Mouse (Mus musculus) CH12.LX (cell line): ENCODE measurements around the gene Tshb. TPM values are rescaled to one million over a fixed set of nuclear protein-coding genes. Genes with fewer than 3 reads are reported as not detected.
A peak's percentile ranks its signal among the peaks of the same experiment; 100 is the strongest.

Experiments used
- DNase-seq: peaks from one replicate; pipeline ENCODE4 v3.0.0-alpha.2; 2013; ENCODE audit errors: extremely low read depth
- H3K27ac ChIP-seq: 2 replicates; pipeline ENCODE4 v1.5.1; 2012; ENCODE audit warnings: low read depth, mild to moderate bottlenecking, control low read depth, moderate library complexity; ENCODE audit not compliant: insufficient read depth
- H3K27me3 ChIP-seq: replicated peaks from 2 replicates; pipeline ENCODE3; 2012; ENCODE audit warnings: inconsistent platforms
- H3K36me3 ChIP-seq, 2 experiments: replicated peaks in 1 of 2; 2 replicates each; pipeline versions ENCODE3 to v1.6.1; 2012; ENCODE audit warnings: inconsistent platforms in 1 of 2, low read length in 1 of 2, mild to moderate bottlenecking in 1 of 2, mixed read lengths in 1 of 2, moderate library complexity in 1 of 2; ENCODE audit not compliant: control insufficient read depth in 1 of 2, insufficient read depth in 1 of 2
- H3K4me1 ChIP-seq, 2 experiments: 2 replicates each; pipeline ENCODE4 v1.6.1; 2012; ENCODE audit warnings: inconsistent platforms in 1 of 2, moderate library complexity in 1 of 2; ENCODE audit not compliant: insufficient read depth in 2 of 2, control insufficient read depth in 1 of 2
- H3K4me2 ChIP-seq: 2 replicates; pipeline ENCODE4 v1.6.1; 2012; ENCODE audit warnings: low read depth, mild to moderate bottlenecking, control low read depth; ENCODE audit not compliant: poor library complexity, insufficient read depth, severe bottlenecking
- H3K4me3 ChIP-seq, 3 experiments: fragments of 150-350 bp in 1 of 3; sonication (generic) in 1 of 3; replicated peaks in 1 of 3; 2 replicates each; pipeline versions ENCODE3 to v1.5.1; 2011 to 2012; ENCODE audit warnings: low read depth in 2 of 3, low read length in 2 of 3, mild to moderate bottlenecking in 2 of 3, moderate library complexity in 2 of 3, control low read depth in 1 of 3, improper control_type of control experiment in 1 of 3, inconsistent platforms in 1 of 3, mixed read lengths in 1 of 3; ENCODE audit not compliant: poor library complexity in 1 of 3
- H3K79me2 ChIP-seq: replicated peaks from 2 replicates; pipeline ENCODE4 v1.6.1; 2012; ENCODE audit warnings: mild to moderate bottlenecking, moderate library complexity; ENCODE audit not compliant: control insufficient read depth, poor library complexity, insufficient read depth, severe bottlenecking; ENCODE audit errors: extremely low read depth
- H3K9ac ChIP-seq: 2 replicates; pipeline ENCODE4 v1.6.1; 2012; ENCODE audit warnings: low read depth, mild to moderate bottlenecking, control low read depth, moderate library complexity; ENCODE audit not compliant: insufficient read depth
- H3K9me3 ChIP-seq: replicated peaks from 2 replicates; pipeline ENCODE3; 2012; ENCODE audit warnings: low read length, inconsistent platforms, mixed read lengths
- BHLHE40 ChIP-seq: IDR thresholded peaks from 2 replicates; pipeline ENCODE4 v1.6.1; 2011; ENCODE audit warnings: mild to moderate bottlenecking, low read depth, low read length, improper control_type of control experiment
- CHD2 ChIP-seq: IDR thresholded peaks from 2 replicates; pipeline ENCODE4 v1.6.1; 2011; ENCODE audit warnings: low read length, improper control_type of control experiment
- CTCF ChIP-seq, 2 experiments: IDR thresholded peaks in 1 of 2; conservative IDR thresholded peaks in 1 of 2; 2 replicates each; pipeline ENCODE4 v1.5.1; 2011 to 2012; ENCODE audit warnings: low read depth in 2 of 2, low read length in 2 of 2, improper control_type of control experiment in 1 of 2, inconsistent platforms in 1 of 2, mild to moderate bottlenecking in 1 of 2, moderate library complexity in 1 of 2
- E2F4 ChIP-seq: IDR thresholded peaks from 2 replicates; pipeline ENCODE4 v1.6.1; 2011; ENCODE audit warnings: low read depth, low read length, improper control_type of control experiment; ENCODE audit not compliant: insufficient replicate concordance
- EP300 ChIP-seq: IDR thresholded peaks from 2 replicates; pipeline ENCODE4 v1.6.1; 2011; ENCODE audit warnings: low read length, improper control_type of control experiment
- HCFC1 ChIP-seq: IDR thresholded peaks from 2 replicates; pipeline ENCODE4 v1.6.1; 2012; ENCODE audit warnings: low read depth, mild to moderate bottlenecking, inconsistent platforms, low read length, improper control_type of control experiment
- JUN ChIP-seq: IDR thresholded peaks from 2 replicates; pipeline ENCODE4 v1.6.1; 2011; ENCODE audit warnings: low read depth, mild to moderate bottlenecking, low read length, improper control_type of control experiment, moderate library complexity; ENCODE audit not compliant: insufficient read depth
- JUND ChIP-seq: conservative IDR thresholded peaks from 2 replicates; pipeline ENCODE4 v1.6.1; 2011; ENCODE audit warnings: low read depth, low read length, improper control_type of control experiment
- KAT2A ChIP-seq: IDR thresholded peaks from 2 replicates; pipeline ENCODE4 v1.6.1; 2012; ENCODE audit warnings: low read length, improper control_type of control experiment, inconsistent platforms; ENCODE audit not compliant: insufficient replicate concordance
- MAFK ChIP-seq: IDR thresholded peaks from 2 replicates; pipeline ENCODE4 v1.6.1; 2011; ENCODE audit warnings: low read length, improper control_type of control experiment; ENCODE audit not compliant: insufficient replicate concordance
- MAX ChIP-seq: IDR thresholded peaks from 2 replicates; pipeline ENCODE4 v1.6.1; 2011; ENCODE audit warnings: low read length, improper control_type of control experiment
- MAZ ChIP-seq: IDR thresholded peaks from 2 replicates; pipeline ENCODE4 v1.6.1; 2012; ENCODE audit warnings: low read depth, mild to moderate bottlenecking, inconsistent platforms, low read length, improper control_type of control experiment, moderate library complexity
- MEF2A ChIP-seq: IDR thresholded peaks from 2 replicates; pipeline ENCODE4 v1.6.1; 2014; ENCODE audit warnings: low read depth, mild to moderate bottlenecking, inconsistent platforms, low read length, improper control_type of control experiment, borderline replicate concordance
- MXI1 ChIP-seq: IDR thresholded peaks from 2 replicates; pipeline ENCODE4 v1.6.1; 2011; ENCODE audit warnings: mild to moderate bottlenecking, low read depth, low read length, improper control_type of control experiment
- MYC ChIP-seq: IDR thresholded peaks from 2 replicates; pipeline ENCODE4 v1.6.1; 2011; ENCODE audit warnings: low read depth, mild to moderate bottlenecking, improper control_type of control experiment, low read length
- NELFE ChIP-seq: IDR thresholded peaks from 2 replicates; pipeline ENCODE4 v1.6.1; 2011; ENCODE audit warnings: low read depth, low read length, improper control_type of control experiment
- NRF1 ChIP-seq: IDR thresholded peaks from 2 replicates; pipeline ENCODE4 v1.6.1; 2014; ENCODE audit warnings: low read depth, mild to moderate bottlenecking, inconsistent platforms, low read length, improper control_type of control experiment, moderate library complexity
- PAX5 ChIP-seq: IDR thresholded peaks from 2 replicates; pipeline ENCODE4 v1.6.1; 2012; ENCODE audit warnings: low read length, inconsistent platforms, mixed read lengths
- POLR2A ChIP-seq: IDR thresholded peaks from 2 replicates; pipeline ENCODE4 v1.6.1; 2011; ENCODE audit warnings: low read depth, mild to moderate bottlenecking, improper control_type of control experiment, low read length
- POLR2AphosphoS2 ChIP-seq: IDR thresholded peaks from 2 replicates; pipeline ENCODE4 v1.6.1; 2011; ENCODE audit warnings: low read depth, low read length, improper control_type of control experiment
- RAD21 ChIP-seq: IDR thresholded peaks from 2 replicates; pipeline ENCODE4 v1.6.1; 2011; ENCODE audit warnings: low read depth, mild to moderate bottlenecking, low read length, improper control_type of control experiment, moderate library complexity
- RCOR1 ChIP-seq: conservative IDR thresholded peaks from 2 replicates; pipeline ENCODE4 v1.6.1; 2012; ENCODE audit warnings: low read depth, mild to moderate bottlenecking, inconsistent platforms, low read length, improper control_type of control experiment
- SMC3 ChIP-seq: IDR thresholded peaks from 2 replicates; pipeline ENCODE4 v1.6.1; 2011; ENCODE audit warnings: low read depth, low read length, improper control_type of control experiment
- TBP ChIP-seq: conservative IDR thresholded peaks from 2 replicates; pipeline ENCODE4 v1.6.1; 2011; ENCODE audit warnings: low read depth, low read length, improper control_type of control experiment
- TCF12 ChIP-seq: IDR thresholded peaks from 2 replicates; pipeline ENCODE4 v1.6.1; 2014; ENCODE audit warnings: low read depth, mild to moderate bottlenecking, inconsistent platforms, low read length, improper control_type of control experiment
- UBTF ChIP-seq: IDR thresholded peaks from 2 replicates; pipeline ENCODE4 v1.6.1; 2012; ENCODE audit warnings: low read depth, mild to moderate bottlenecking, inconsistent platforms, low read length, improper control_type of control experiment, moderate library complexity
- USF2 ChIP-seq: conservative IDR thresholded peaks from 2 replicates; pipeline ENCODE4 v1.6.1; 2011; ENCODE audit warnings: low read depth, low read length, improper control_type of control experiment
- ZC3H11A ChIP-seq: IDR thresholded peaks from 2 replicates; pipeline ENCODE4 v1.6.1; 2012; ENCODE audit warnings: low read depth, mild to moderate bottlenecking, inconsistent platforms, low read length, improper control_type of control experiment
- ZKSCAN1 ChIP-seq: IDR thresholded peaks from 2 replicates; pipeline ENCODE4 v1.6.1; 2012; ENCODE audit warnings: low read depth, inconsistent platforms, low read length, improper control_type of control experiment, borderline replicate concordance
- ZMIZ1 ChIP-seq: IDR thresholded peaks from 2 replicates; pipeline ENCODE4 v1.6.1; 2012; ENCODE audit warnings: low read depth, mild to moderate bottlenecking, inconsistent platforms, low read length, improper control_type of control experiment
- ZNF384 ChIP-seq: IDR thresholded peaks from 2 replicates; pipeline ENCODE4 v1.6.1; 2012; ENCODE audit warnings: low read depth, low read length, improper control_type of control experiment, inconsistent platforms
- dilution Hi-C: fragments of 300-500 bp; cut with MboI; formaldehyde crosslinking; loops from 2 replicates; pipeline ENCODE4 v1.14.3; 2020; ENCODE audit warnings: low sequenced_read_pairs; ENCODE audit not compliant: extremely low pct_unique_long_range_greater_than_20kb, extremely low pct_ligation_motif_present
- in situ Hi-C: fragments of 300-500 bp; cut with MboI; formaldehyde crosslinking; loops from 3 replicates; pipeline ENCODE4 v1.14.3; 2019; ENCODE audit warnings: low sequenced_read_pairs, low pct_ligation_motif_present, low pct_unique_long_range_greater_than_20kb, mixed read lengths
- polyA plus RNA-seq: library from polyadenylated mRNA; unstranded; fragments of >175 nt; gene quantifications from 2 replicates; pipeline ENCODE4 v1.2.1, GENCODE M21; 2012; ENCODE audit warnings: low read depth; ENCODE audit not compliant: insufficient read length
- total RNA-seq, 2 experiments: library from RNA; depleted of rRNA; stranded (reverse); fragments of 300-350 nt in 1 of 2; fragments of >200 nt in 1 of 2; gene quantifications; 2 replicates each; pipeline ENCODE4 v1.2.3; 2012 to 2014

The Tshb gene
- not detected in 2 replicates for total RNA-seq (2012; rRNA removed)
- total RNA-seq (2014; rRNA removed), result not detected in 2 replicates
- 0.19 TPM in 1 of 2 replicates, not detected in the other for polyA plus RNA-seq

GRCm38 (mm10) chr3:102782618-102783017, at the start of gene Tshb:
Gene Tshb, minus strand, starts transcription at chr3:102782718.
- no peaks in the 10 kb centered on the region for H3K36me3 ChIP-seq
- in situ Hi-C loops, result no loop called here
- TF ChIP-seq MAFK, result no peak
- TF ChIP-seq RAD21, result no peak
- no peak for TF ChIP-seq BHLHE40
- no peak for TF ChIP-seq HCFC1
- no peak for TF ChIP-seq E2F4
- TF ChIP-seq USF2, result no peak
- no peak for TF ChIP-seq ZKSCAN1
- no peak for TF ChIP-seq PAX5
- no peak for TF ChIP-seq MAZ
- no peak for TF ChIP-seq CHD2
- TF ChIP-seq TBP, result no peak
- no peak for TF ChIP-seq EP300
- no peak for TF ChIP-seq JUN
- no peak for TF ChIP-seq TCF12
- no peak for TF ChIP-seq JUND
- TF ChIP-seq CTCF (conservative IDR thresholded peaks at IDR 0.05 in 1 of 2, IDR thresholded peaks at IDR 0.05 in 1 of 2; ENCODE audit: low read depth in 2 of 2, low read length in 2 of 2), result no peak
- DNase-seq, result no peak
- no peak within 1 kb of the TSS for H3K4me3 ChIP-seq
- peaks cover 3 to 9% of the 10 kb centered on the region in 2 experiments; a peak in 3 of 4 replicates for H3K4me1 ChIP-seq
- H3K9ac ChIP-seq, result no peak within 1 kb of the TSS
- no peak within 1 kb of the TSS for H3K27ac ChIP-seq
- H3K4me2 ChIP-seq, result no peak within 1 kb of the TSS
- H3K9me3 ChIP-seq, result no peaks in the 10 kb centered on the region
- no peaks in the 10 kb centered on the region for H3K79me2 ChIP-seq
- dilution Hi-C loops, result no loop called here
- H3K27me3 ChIP-seq, result no peaks in the 10 kb centered on the region

GRCm38 (mm10) chr3:102803937-102804336, 21.4 kb upstream of the Tshb start:
- no peaks in the 10 kb centered on the region for H3K79me2 ChIP-seq
- TF ChIP-seq MAFK, result no peak
- TF ChIP-seq ZNF384, result no peak
- TF ChIP-seq RAD21, result peak; percentile 80
- no peak for TF ChIP-seq HCFC1
- TF ChIP-seq SMC3, result peak; percentile 89
- TF ChIP-seq CTCF (conservative IDR thresholded peaks at IDR 0.05 in 1 of 2, IDR thresholded peaks at IDR 0.05 in 1 of 2; ENCODE audit: low read depth in 2 of 2, low read length in 2 of 2), result peak; percentile 35 to 88; a peak in 3 of 4 replicates
- no peak for TF ChIP-seq MYC
- no peak for TF ChIP-seq MEF2A
- no peak for TF ChIP-seq TBP
- TF ChIP-seq JUN, result no peak
- TF ChIP-seq PAX5, result no peak
- no peak for TF ChIP-seq MAX
- TF ChIP-seq NRF1, result no peak
- no peak for TF ChIP-seq KAT2A
- TF ChIP-seq ZMIZ1, result no peak
- no peak for TF ChIP-seq MXI1
- no peak for TF ChIP-seq ZKSCAN1
- TF ChIP-seq EP300, result no peak
- no peak for TF ChIP-seq RCOR1
- TF ChIP-seq JUND, result peak; percentile 76; the same call in 1 of the 2 replicates
- TF ChIP-seq CHD2, result no peak
- peak; percentile 80 for TF ChIP-seq ZC3H11A
- TF ChIP-seq POLR2A, result no peak
- TF ChIP-seq NELFE, result no peak
- TF ChIP-seq UBTF, result no peak
- no peak for TF ChIP-seq MAZ
- no peak for TF ChIP-seq POLR2AphosphoS2
- peak; percentile 79 for DNase-seq
- H3K4me2 ChIP-seq, result no peak overlapping the region
- in situ Hi-C loops (no loop called here), dilution Hi-C loops (no loop called here)
- no peak overlapping the region for H3K4me3 ChIP-seq
- peaks cover 3% of the 10 kb centered on the region for H3K27me3 ChIP-seq
- H3K36me3 ChIP-seq, result no peaks in the 10 kb centered on the region
- H3K4me1 ChIP-seq, result no peaks in the 10 kb centered on the region
- H3K27ac ChIP-seq, result no peak overlapping the region
- H3K9me3 ChIP-seq, result peaks cover 3% of the 10 kb centered on the region
- no peak overlapping the region for H3K9ac ChIP-seq
